In genomic region chr6:88857249-88857648, GRCm38 (mm10) we compare ENCODE assay signal across 9 mouse cellular contexts. TPM values are rescaled to one million over a fixed set of nuclear protein-coding genes. Genes with fewer than 3 reads are reported as not detected.
DNase-seq lines count a peak whose midpoint lies in the region; ATAC-seq and TF ChIP-seq lines count a peak whose summit lies in the region.
"Had no signal": no experiment of that assay in that cellular context is flagged by ENCODE, and none has a peak within 500 bp of the region (broad histone marks: within the 10 kb centered on the region; RNA-seq: fewer than 3 reads in every experiment).

No protein-coding gene starts in this region.

- 40% methylated on average over 9 of the region's 9 CpGs for WGBS in hindbrain, embryonic 15.5 days
- WGBS in hindbrain, embryonic 11.5 days = 47% methylated on average over 9 of the region's 9 CpGs
- WGBS in bone marrow, adult 2 months = 24% methylated on average over 9 of the region's 9 CpGs
- WGBS in heart, embryonic 10.5 days = 22% methylated on average over 9 of the region's 9 CpGs
- WGBS in forebrain, embryonic 12.5 days = 52% methylated on average over 9 of the region's 9 CpGs

- no peak overlapping the region for H3K9ac ChIP-seq in hindbrain, embryonic 15.5 days
- H3K9ac ChIP-seq in hindbrain, embryonic 11.5 days (ENCODE audit: low read depth, low read length) = no peak overlapping the region
- no peak overlapping the region for H3K9ac ChIP-seq in forebrain, embryonic 12.5 days
- H3K9ac ChIP-seq: stomach, embryonic 15.5 days had no signal

- no peaks in the 10 kb centered on the region for H3K9me3 ChIP-seq in hindbrain, embryonic 15.5 days
- no peaks in the 10 kb centered on the region for H3K9me3 ChIP-seq in hindbrain, embryonic 11.5 days (ENCODE audit: control insufficient read depth, low read length)
- H3K9me3 ChIP-seq in heart, embryonic 10.5 days = no peaks in the 10 kb centered on the region
- no peaks in the 10 kb centered on the region for H3K9me3 ChIP-seq in forebrain, embryonic 12.5 days
- H3K9me3 ChIP-seq: stomach, embryonic 15.5 days had no signal

- no peak overlapping the region for H3K4me2 ChIP-seq in hindbrain, embryonic 15.5 days
- no peak overlapping the region for H3K4me2 ChIP-seq in hindbrain, embryonic 11.5 days (replicated peaks; ENCODE audit: low read depth, low read length)
- no peak overlapping the region for H3K4me2 ChIP-seq in forebrain, embryonic 12.5 days
- H3K4me2 ChIP-seq: stomach, embryonic 15.5 days had no signal

- H3K27me3 ChIP-seq in hindbrain, embryonic 15.5 days = no peaks in the 10 kb centered on the region
- no peaks in the 10 kb centered on the region for H3K27me3 ChIP-seq in hindbrain, embryonic 11.5 days (ENCODE audit: control insufficient read depth, insufficient read depth, low read length)
- H3K27me3 ChIP-seq in heart, embryonic 10.5 days (ENCODE audit: insufficient read depth, poor library complexity, severe bottlenecking) = no peaks in the 10 kb centered on the region
- no peaks in the 10 kb centered on the region for H3K27me3 ChIP-seq in forebrain, embryonic 12.5 days
- H3K27me3 ChIP-seq: stomach, embryonic 15.5 days had no signal

- ATAC-seq in hindbrain, embryonic 15.5 days (ENCODE audit: low FRiP score, low read depth) = no peak
- no peak for ATAC-seq in hindbrain, embryonic 11.5 days (ENCODE audit: low FRiP score)
- no peak for ATAC-seq in forebrain, embryonic 12.5 days (ENCODE audit: low FRiP score)

- 0 out of 2 replicates have a peak, but pooled peaks cover 7% of the 10 kb centered on the region for H3K4me1 ChIP-seq in hindbrain, embryonic 15.5 days (replicated peaks)
- H3K4me1 ChIP-seq in hindbrain, embryonic 11.5 days (replicated peaks; ENCODE audit: control insufficient read depth, insufficient read depth, low read length) = no peaks in the 10 kb centered on the region
- no peaks in the 10 kb centered on the region for H3K4me1 ChIP-seq in bone marrow, adult 2 months (ENCODE audit: control insufficient read depth, insufficient read depth, low read length)
- peaks cover 27% of the 10 kb centered on the region for H3K4me1 ChIP-seq in heart, embryonic 10.5 days
- no peaks in the 10 kb centered on the region for H3K4me1 ChIP-seq in forebrain, embryonic 12.5 days
- H3K4me1 ChIP-seq: stomach, embryonic 15.5 days had no signal

- H3K27ac ChIP-seq in hindbrain, embryonic 15.5 days (replicated peaks) = peak overlapping the region; percentile 36; the same call in 1 of the 2 replicates
- H3K27ac ChIP-seq in hindbrain, embryonic 11.5 days (ENCODE audit: low read depth, low read length) = no peak overlapping the region
- no peak overlapping the region for H3K27ac ChIP-seq in bone marrow, adult 2 months (ENCODE audit: control insufficient read depth, insufficient read depth, low read depth, low read length, poor library complexity)
- peak overlapping the region; percentile 89 for H3K27ac ChIP-seq in heart, embryonic 10.5 days
- H3K27ac ChIP-seq in forebrain, embryonic 12.5 days = no peak overlapping the region
- H3K27ac ChIP-seq: stomach, embryonic 15.5 days had no signal

- peaks cover 62% of the 10 kb centered on the region for H3K36me3 ChIP-seq in hindbrain, embryonic 15.5 days
- H3K36me3 ChIP-seq in hindbrain, embryonic 11.5 days (ENCODE audit: control insufficient read depth, insufficient read depth, low read length) = peaks cover 6% of the 10 kb centered on the region; the same call in 1 of the 2 replicates
- H3K36me3 ChIP-seq in heart, embryonic 10.5 days = peaks cover 8% of the 10 kb centered on the region; the same call in 1 of the 2 replicates
- H3K36me3 ChIP-seq in forebrain, embryonic 12.5 days (replicated peaks) = peaks cover 62% of the 10 kb centered on the region
- H3K36me3 ChIP-seq: stomach, embryonic 15.5 days had no signal

- peak; percentile 5; the same call in 1 of the 2 replicates for TF ChIP-seq CTCF in bone marrow, adult 2 months (IDR thresholded peaks at IDR 0.05; ENCODE audit: control insufficient read depth, insufficient read depth, low read length)

- H3K4me3 ChIP-seq in hindbrain, embryonic 15.5 days = no peak overlapping the region
- H3K4me3 ChIP-seq in hindbrain, embryonic 11.5 days (ENCODE audit: low read depth, low read length) = no peak overlapping the region
- no peak overlapping the region for H3K4me3 ChIP-seq in bone marrow, adult 2 months (replicated peaks; ENCODE audit: control insufficient read depth, low read depth, low read length)
- peak overlapping the region; percentile 12; the same call in 1 of the 2 replicates for H3K4me3 ChIP-seq in heart, embryonic 10.5 days
- no peak overlapping the region for H3K4me3 ChIP-seq in forebrain, embryonic 12.5 days (replicated peaks)
- H3K4me3 ChIP-seq: stomach, embryonic 15.5 days had no signal

- no peak for TF ChIP-seq POLR2A in bone marrow, adult 2 months (IDR thresholded peaks at IDR 0.05; ENCODE audit: borderline replicate concordance, control insufficient read depth, low read depth, low read length)

- DNase-seq in hindbrain, embryonic 11.5 days (ENCODE audit: low spot score) = no peak
- peak; percentile 90 for DNase-seq in heart, embryonic 10.5 days (ENCODE audit: low spot score)
- DNase-seq in kidney, postnatal 25 days = peak; percentile 65 to 86
- DNase-seq in testis, postnatal 14 days (ENCODE audit: low spot score) = no peak
- DNase-seq in urinary bladder, postnatal 10 days (ENCODE audit: low spot score) = no peak

RNA-seq across cellular contexts. Expression of gene Abtb1, which starts 15.5 kb away (rescaled TPM):
- 38.2 and 40.3 TPM in 2 replicates for polyA plus RNA-seq in hindbrain, embryonic 15.5 days (2015; fragmentation: Nextera tagmentation; extraction: Ambion mirVana)
- 16.1 and 18.4 TPM in 2 replicates for polyA plus RNA-seq in hindbrain, embryonic 11.5 days (2014; fragmentation: Nextera tagmentation; extraction: Ambion mirVana)
- polyA plus RNA-seq in bone marrow, adult 2 months (2011; ENCODE audit: insufficient read depth, insufficient read length, low replicate concordance, missing spikeins) = 92.2 and 165 TPM in 2 replicates
- polyA plus RNA-seq in heart, embryonic 10.5 days (2016; fragmentation: Nextera tagmentation; extraction: Ambion mirVana) = 20.9 and 23.5 TPM in 2 replicates
- polyA plus RNA-seq in forebrain, embryonic 12.5 days (2016; fragmentation: Nextera tagmentation; extraction: Ambion mirVana) = 23.0 and 23.5 TPM in 2 replicates

RNA-seq across cellular contexts. Expression of gene Podxl2, which starts 17.6 kb away (rescaled TPM):
- 584 and 747 TPM in 2 replicates for polyA plus RNA-seq in hindbrain, embryonic 15.5 days (2015; fragmentation: Nextera tagmentation; extraction: Ambion mirVana)
- polyA plus RNA-seq in hindbrain, embryonic 11.5 days (2014; fragmentation: Nextera tagmentation; extraction: Ambion mirVana) = 151 and 156 TPM in 2 replicates
- polyA plus RNA-seq in bone marrow, adult 2 months (2011; ENCODE audit: insufficient read depth, insufficient read length, low replicate concordance, missing spikeins) = 2.5 and 2.6 TPM in 2 replicates
- 26.7 and 28.6 TPM in 2 replicates for polyA plus RNA-seq in heart, embryonic 10.5 days (2016; fragmentation: Nextera tagmentation; extraction: Ambion mirVana)
- polyA plus RNA-seq in forebrain, embryonic 12.5 days (2016; fragmentation: Nextera tagmentation; extraction: Ambion mirVana) = 248 and 258 TPM in 2 replicates

RNA-seq across cellular contexts. Expression of gene Mcm2, which starts 41.3 kb away (rescaled TPM):
- polyA plus RNA-seq in hindbrain, embryonic 15.5 days (2015; fragmentation: Nextera tagmentation; extraction: Ambion mirVana) = 34.0 and 36.2 TPM in 2 replicates
- polyA plus RNA-seq in hindbrain, embryonic 11.5 days (2014; fragmentation: Nextera tagmentation; extraction: Ambion mirVana) = 146 and 191 TPM in 2 replicates
- 78.2 and 120 TPM in 2 replicates for polyA plus RNA-seq in bone marrow, adult 2 months (2011; ENCODE audit: insufficient read depth, insufficient read length, low replicate concordance, missing spikeins)
- polyA plus RNA-seq in heart, embryonic 10.5 days (2016; fragmentation: Nextera tagmentation; extraction: Ambion mirVana) = 184 TPM in 2 replicates
- 200 and 211 TPM in 2 replicates for polyA plus RNA-seq in forebrain, embryonic 12.5 days (2016; fragmentation: Nextera tagmentation; extraction: Ambion mirVana)

RNA-seq across cellular contexts. Expression of gene Tpra1, which starts 44.8 kb away (rescaled TPM):
- polyA plus RNA-seq in hindbrain, embryonic 15.5 days (2015; fragmentation: Nextera tagmentation; extraction: Ambion mirVana) = 81.7 and 94.2 TPM in 2 replicates
- polyA plus RNA-seq in hindbrain, embryonic 11.5 days (2014; fragmentation: Nextera tagmentation; extraction: Ambion mirVana) = 40.1 and 45.4 TPM in 2 replicates
- 45.8 and 74.0 TPM in 2 replicates for polyA plus RNA-seq in bone marrow, adult 2 months (2011; ENCODE audit: insufficient read depth, insufficient read length, low replicate concordance, missing spikeins)
- polyA plus RNA-seq in heart, embryonic 10.5 days (2016; fragmentation: Nextera tagmentation; extraction: Ambion mirVana) = 46.1 and 52.4 TPM in 2 replicates
- polyA plus RNA-seq in forebrain, embryonic 12.5 days (2016; fragmentation: Nextera tagmentation; extraction: Ambion mirVana) = 49.9 and 60.6 TPM in 2 replicates

Comparison
In these comparisons a context has a peak if more than half of its experiments do, and no peak if none do; other contexts are left out.
1. H3K27ac ChIP-seq: peak in hindbrain, embryonic 15.5 days (single experiment) and heart, embryonic 10.5 days (single experiment); none in hindbrain, embryonic 11.5 days (single experiment), bone marrow, adult 2 months (single experiment) and forebrain, embryonic 12.5 days (single experiment).
2. DNase-seq: peak in heart, embryonic 10.5 days (single experiment) and kidney, postnatal 25 days (2 of 2); none in hindbrain, embryonic 11.5 days (single experiment), testis, postnatal 14 days (single experiment) and urinary bladder, postnatal 10 days (single experiment).